Mouse (Mus musculus) c-Kit-positive CD71-negative TER-119-negative erythroid progenitor cells, embryonic 14.5 days (primary cell): Measurements from ENCODE around the gene Prelp.

Source experiments
- DNase-seq: peaks from one replicate; pipeline ENCODE4 v3.0.0-alpha.2; 2013; ENCODE audit warnings: low read depth

Gene Prelp

DNA sequence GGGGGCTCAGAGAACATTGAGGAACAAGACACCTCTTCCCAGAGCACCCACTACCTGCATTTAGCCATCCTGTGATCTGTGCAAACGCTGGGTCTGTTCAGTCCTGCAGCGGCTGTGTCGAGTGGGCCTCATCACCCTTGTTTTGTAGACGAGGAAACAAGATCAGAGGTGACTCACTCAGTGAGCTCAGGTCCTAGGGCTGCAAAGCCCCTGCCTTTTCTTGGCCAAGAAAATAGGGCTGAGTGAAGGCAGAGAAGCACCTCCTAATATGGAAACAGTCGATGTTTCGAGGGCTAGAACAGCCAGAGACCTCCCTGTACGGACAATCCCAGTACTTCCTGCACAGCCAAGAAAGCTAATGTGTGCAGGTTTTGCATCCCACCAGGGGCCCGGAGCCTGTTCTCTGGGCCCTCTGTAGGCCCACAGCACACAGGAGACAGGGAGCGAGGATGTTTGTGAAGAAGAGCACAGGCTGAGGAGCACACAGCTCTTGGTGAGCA lies 22.1 kb downstream of the Prelp start:
- DNase-seq: no peak

GRCm38 (mm10) chr1:133897293-133897692 lies 23.9 kb downstream of the Prelp start:
- no peak for DNase-seq

DNA sequence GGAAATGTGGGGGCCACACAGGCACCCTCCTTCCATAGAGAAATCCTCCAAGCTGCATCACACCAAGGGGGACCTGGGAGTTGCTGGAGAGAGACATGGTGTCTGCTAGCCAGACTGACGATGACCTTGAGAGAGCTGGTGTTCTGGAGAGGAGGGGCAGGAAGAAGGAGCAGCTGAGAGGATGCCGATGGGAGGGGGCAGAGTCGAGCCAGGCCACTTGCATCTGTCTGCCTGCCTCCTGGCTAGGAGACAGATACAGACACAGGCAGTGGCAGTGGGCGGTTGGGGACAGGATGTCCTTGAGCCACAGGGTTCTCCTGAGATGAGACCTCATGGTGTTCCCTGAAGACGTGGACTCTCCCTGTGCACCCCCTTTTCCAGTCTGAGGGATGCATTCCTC lies 29.7 kb downstream of the Prelp start:
- DNase-seq: no peak

- no peak for DNase-seq
Measured at GRCm38 (mm10) chr1:133889949-133890598, 31.1 kb downstream of the Prelp start.

DNA sequence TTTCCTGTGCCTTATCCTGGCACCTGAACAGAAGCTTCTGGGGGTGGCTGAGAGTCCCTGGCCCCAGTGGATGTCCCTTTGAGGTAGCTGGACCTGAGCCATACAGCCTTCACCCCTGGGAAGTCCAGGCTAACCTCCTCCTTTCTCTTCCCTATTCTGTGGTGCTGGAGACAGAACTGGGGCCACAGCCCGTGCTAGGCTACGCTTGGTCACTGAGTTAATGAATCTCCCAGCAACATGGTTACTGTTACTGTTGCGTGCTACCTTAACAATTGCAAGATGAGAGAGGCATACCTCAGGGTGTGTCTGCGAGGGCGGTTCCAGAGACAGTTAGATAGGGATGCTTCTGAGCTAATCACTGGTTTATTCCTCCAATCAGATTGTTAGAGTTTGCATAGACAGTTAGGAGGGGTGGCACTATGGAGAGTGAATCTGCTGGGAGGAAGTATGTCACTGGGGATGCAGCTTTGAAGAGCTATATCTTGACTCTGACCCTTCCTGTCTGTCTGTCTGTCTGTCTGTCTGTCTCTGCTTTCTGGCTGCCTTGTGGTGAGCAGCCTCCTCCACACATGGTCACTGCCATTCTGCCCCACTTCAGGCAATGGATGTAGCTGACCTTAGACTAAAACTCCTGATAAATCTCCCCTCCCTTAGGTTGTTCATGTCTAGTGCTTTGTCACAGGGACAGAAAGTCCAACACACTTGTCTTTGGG lies 33.5 kb downstream of the Prelp start:
- no peak for DNase-seq

GRCm38 (mm10) chr1:133887044-133887443 lies 34.2 kb downstream of the Prelp start:
- DNase-seq: no peak

GRCm38 (mm10) chr1:133886431-133886830 lies 34.8 kb downstream of the Prelp start:
- DNase-seq: no peak

GRCm38 (mm10) chr1:133885811-133886210 lies 35.4 kb downstream of the Prelp start:
- DNase-seq: no peak

DNA sequence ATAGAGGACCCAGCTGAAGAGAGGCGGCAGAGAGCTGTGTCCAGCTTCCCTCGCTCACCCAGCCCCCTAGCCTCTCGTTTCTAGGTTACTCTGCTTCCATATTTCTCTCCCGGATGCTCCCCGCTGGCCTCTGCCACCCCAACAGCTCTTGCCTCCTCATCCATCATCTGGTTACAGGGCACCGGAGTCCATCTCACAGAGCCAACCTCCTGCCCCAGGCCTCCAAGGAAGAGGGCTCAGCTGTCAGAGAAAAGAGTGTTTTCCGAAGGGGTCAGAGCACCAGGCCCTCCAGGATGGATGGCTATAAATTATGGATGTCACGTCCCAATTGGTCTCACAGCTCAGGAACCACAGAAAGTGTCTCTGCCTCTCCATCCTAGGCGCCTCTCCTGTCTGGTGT lies 36.5 kb downstream of the Prelp start:
- no peak for DNase-seq

GRCm38 (mm10) chr1:133884090-133884489 lies 37.1 kb downstream of the Prelp start:
- DNase-seq: no peak

- no peak for DNase-seq
Measured at GRCm38 (mm10) chr1:133882283-133883217, 38.7 kb downstream of the Prelp start.

DNA sequence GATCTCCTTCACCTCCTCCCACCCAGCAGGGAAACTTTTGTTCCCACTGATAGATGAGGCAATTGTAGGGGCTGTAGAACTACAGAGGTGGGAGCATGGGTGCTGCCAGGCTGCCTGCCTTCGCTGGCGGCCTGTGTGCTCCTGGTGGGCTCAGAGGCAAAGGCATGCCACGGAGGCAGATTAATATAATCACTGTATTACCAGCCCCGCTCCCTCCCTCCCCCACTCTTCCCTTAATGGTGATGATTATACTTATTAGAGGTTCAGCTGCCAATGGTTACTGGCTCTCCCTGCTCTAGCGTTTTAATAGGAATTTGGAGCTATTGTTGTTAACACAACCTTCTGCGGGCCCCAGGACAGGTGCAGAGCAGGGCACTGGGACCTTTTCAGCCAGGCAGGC lies 39.4 kb downstream of the Prelp start:
- no peak for DNase-seq

DNA sequence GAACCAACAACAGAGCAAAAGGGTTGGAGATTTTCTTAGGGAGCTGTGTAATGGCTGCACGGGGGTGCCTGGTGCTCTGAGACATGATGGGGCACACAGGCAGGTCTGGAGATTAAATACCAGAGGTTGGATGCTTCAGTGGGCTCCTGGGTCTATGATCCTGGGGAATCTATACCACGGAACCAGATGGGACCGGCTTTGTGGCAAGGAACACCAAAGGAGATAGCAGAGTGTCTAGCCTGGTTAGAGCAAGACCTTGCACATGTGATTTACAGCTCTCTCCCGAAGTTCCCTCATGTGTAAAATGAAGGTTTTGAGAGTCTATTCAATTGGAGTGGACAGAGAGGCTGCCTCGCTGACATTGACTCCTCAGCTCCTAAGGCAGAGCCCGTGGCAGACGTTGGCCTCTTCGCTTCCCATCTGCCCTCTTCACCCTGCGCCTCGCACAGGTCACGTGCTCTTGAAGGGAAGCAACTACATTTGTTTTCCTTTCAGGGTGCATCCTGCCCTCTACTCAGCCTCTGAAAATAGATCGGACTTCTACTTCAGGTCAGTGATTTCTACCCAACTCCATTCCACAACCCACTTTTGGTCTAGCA lies 42.3 kb downstream of the Prelp start:
- DNase-seq: no peak

GRCm38 (mm10) chr1:133876936-133877335 lies 44.3 kb downstream of the Prelp start:
- DNase-seq: no peak

DNA sequence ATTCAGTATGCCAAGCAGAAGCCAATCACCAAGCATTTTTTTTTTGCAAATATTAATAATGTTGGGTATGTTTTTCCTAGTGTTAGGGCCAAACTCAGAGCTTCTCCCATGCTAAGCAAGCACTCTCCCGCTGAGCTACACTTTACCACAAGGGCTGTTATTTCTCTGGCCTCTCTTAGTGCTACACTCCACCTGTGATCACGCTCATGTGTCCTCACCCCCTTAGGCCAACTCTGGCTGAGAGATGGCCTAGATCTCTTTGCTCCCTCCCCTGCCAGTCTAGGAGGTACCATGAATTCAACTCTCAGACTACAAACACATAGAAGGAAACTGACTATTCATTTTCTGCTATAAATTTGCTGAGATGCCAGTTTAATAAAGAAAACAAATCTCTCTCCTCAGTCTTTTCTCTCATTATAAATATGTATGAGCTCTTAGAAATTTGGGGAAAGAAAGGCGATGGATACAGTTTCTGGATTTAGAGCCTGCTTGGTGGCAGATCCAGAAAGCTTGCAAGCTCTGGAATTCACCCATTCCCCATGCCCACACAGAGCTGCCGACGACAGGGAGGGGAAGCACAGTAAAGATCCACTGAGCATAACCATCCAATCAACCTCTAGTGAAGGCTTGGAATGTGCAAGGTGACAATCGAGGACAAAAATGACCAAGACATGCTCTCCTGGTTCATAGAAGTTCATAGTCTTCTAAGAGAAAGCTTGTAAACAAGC lies 48.0 kb downstream of the Prelp start:
- no peak for DNase-seq

- no peak for DNase-seq
Measured at GRCm38 (mm10) chr1:133871241-133871640, 50.0 kb downstream of the Prelp start.

GRCm38 (mm10) chr1:133869221-133869620 lies 52.0 kb downstream of the Prelp start:
- DNase-seq: no peak

DNA sequence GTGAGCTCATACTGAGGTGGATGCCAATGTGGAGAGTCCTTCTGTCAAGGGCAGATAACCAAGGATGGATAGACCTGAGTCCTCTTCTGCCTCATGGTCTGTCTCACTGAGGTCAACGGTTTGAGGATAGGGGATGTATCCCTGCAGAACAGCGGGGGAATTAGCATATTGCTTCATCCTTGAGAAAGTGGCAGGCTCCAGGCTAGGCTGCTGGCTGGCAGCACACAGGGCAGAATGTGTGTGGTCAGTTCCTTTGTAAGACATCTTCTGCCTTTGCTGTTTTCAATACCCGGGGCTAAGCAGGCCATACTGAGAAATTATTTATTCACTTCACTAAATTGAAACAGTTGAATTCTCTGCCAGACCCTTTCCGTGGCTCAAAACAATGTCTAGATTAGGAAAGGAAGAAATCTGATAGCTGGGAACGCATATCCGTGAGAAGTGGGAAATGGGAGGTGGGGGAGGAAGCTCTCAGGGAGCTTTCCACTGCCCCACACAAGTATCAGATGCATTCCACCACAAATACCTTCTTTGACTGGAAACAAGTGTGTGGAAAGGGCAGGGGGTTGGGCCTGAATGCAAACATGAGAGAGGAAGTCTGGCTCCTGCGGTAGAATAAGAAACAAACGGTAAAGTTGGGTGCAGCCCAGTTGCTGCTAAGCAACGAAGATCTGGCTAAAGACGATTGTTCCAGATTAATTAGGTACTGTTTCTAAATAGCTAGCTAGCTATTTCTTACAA lies 57.8 kb downstream of the Prelp start:
- DNase-seq: no peak

GRCm38 (mm10) chr1:133861028-133861427 lies 60.2 kb downstream of the Prelp start:
- DNase-seq: no peak
